In the genomic region with DNA sequence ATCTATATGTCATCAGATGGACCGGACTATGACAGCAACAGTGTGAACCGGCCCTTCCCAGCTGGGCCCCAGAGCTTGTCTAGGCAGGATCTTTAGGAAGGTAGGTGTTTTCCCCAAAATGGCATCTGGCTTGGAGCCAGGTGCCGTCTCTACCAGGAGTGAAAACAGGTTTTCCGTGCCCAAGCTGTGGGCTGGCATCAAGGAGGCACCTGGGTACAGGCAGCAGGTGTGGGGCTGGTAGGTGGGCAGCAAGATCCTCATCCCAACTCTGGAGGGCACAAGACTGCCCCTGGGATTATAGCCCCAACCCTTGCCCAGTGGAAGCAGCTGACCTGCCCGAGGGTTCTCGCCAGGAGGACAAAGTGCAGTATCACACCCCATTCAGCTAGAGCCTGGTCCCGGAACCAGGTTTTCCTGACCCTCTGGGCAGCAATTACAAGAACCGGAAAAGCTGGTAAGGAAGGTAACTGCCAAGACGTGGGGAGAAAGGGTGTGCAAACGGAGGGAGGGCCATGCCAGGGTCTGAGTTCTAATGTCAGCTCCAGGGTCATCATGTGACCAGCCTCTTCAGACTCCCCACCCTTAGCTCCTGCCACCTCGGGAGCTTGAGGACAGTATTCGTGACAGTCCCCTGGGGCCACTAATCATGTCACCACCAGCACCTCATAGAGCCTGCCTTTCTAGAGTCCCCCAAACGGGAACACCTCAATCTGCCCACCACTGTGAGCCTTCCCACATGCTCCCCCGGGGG, we compare ENCODE assay signal across 10 mouse cellular contexts. TPM values are rescaled to one million over a fixed set of nuclear protein-coding genes. Genes with fewer than 3 reads are reported as not detected.
DNase-seq lines count a peak whose midpoint lies in the region; ATAC-seq lines count a peak whose summit lies in the region.
"Had no signal": no experiment of that assay in that cellular context is flagged by ENCODE, and none has a peak within 500 bp of the region (broad histone marks: within the 10 kb centered on the region; RNA-seq: fewer than 3 reads in every experiment).

No protein-coding gene starts in this region.

- no peak overlapping the region for H3K9ac ChIP-seq in midbrain, embryonic 15.5 days
- H3K9ac ChIP-seq in limb, embryonic 15.5 days, result no peak overlapping the region
- H3K9ac ChIP-seq: hindbrain, embryonic 13.5 days; midbrain, embryonic 12.5 days had no signal

- peak overlapping the region; percentile 30; the same call in 1 of the 2 replicates for H3K27ac ChIP-seq in midbrain, embryonic 10.5 days (replicated peaks)
- no peak overlapping the region for H3K27ac ChIP-seq in midbrain, embryonic 15.5 days
- peak overlapping the region; percentile 27; the same call in 1 of the 2 replicates for H3K27ac ChIP-seq in limb, embryonic 15.5 days
- H3K27ac ChIP-seq: hindbrain, embryonic 13.5 days; midbrain, embryonic 12.5 days had no signal

- H3K9me3 ChIP-seq in midbrain, embryonic 10.5 days (replicated peaks), result no peaks in the 10 kb centered on the region
- no peaks in the 10 kb centered on the region for H3K9me3 ChIP-seq in midbrain, embryonic 15.5 days
- H3K9me3 ChIP-seq in limb, embryonic 15.5 days, result no peaks in the 10 kb centered on the region
- H3K9me3 ChIP-seq: hindbrain, embryonic 13.5 days; midbrain, embryonic 12.5 days had no signal

- H3K36me3 ChIP-seq in midbrain, embryonic 10.5 days, result no peaks in the 10 kb centered on the region
- no peaks in the 10 kb centered on the region for H3K36me3 ChIP-seq in midbrain, embryonic 15.5 days (replicated peaks)
- no peaks in the 10 kb centered on the region for H3K36me3 ChIP-seq in limb, embryonic 15.5 days
- H3K36me3 ChIP-seq: hindbrain, embryonic 13.5 days; midbrain, embryonic 12.5 days had no signal

- ATAC-seq in midbrain, embryonic 15.5 days (replicated peaks), result no peak
- ATAC-seq in limb, embryonic 15.5 days (ENCODE audit: insufficient number of reproducible peaks, low FRiP score, low TSS enrichment, low read depth), result no peak

- H3K4me2 ChIP-seq in midbrain, embryonic 15.5 days, result no peak overlapping the region
- no peak overlapping the region for H3K4me2 ChIP-seq in limb, embryonic 15.5 days
- H3K4me2 ChIP-seq: hindbrain, embryonic 13.5 days; midbrain, embryonic 12.5 days had no signal

- H3K4me1 ChIP-seq in midbrain, embryonic 10.5 days, result peaks cover 27% of the 10 kb centered on the region
- peaks cover 37% of the 10 kb centered on the region for H3K4me1 ChIP-seq in midbrain, embryonic 15.5 days
- H3K4me1 ChIP-seq in limb, embryonic 15.5 days, result peaks cover 38% of the 10 kb centered on the region

- no peak for DNase-seq in midbrain, embryonic 10.5 days (ENCODE audit: low spot score)
- peak; percentile 84 for DNase-seq in fat pad, adult 2 months (ENCODE audit: extremely low read depth, low read depth, low spot score)
- DNase-seq in urinary bladder, postnatal 14 days (ENCODE audit: low spot score), result peak; percentile 79
- no peak for DNase-seq in cerebellum, postnatal 25 days
- DNase-seq in layer of hippocampus, adult 9-10 months (ENCODE audit: low spot score), result no peak
- DNase-seq: adrenal gland, postnatal 14 days had no signal

- H3K4me3 ChIP-seq in midbrain, embryonic 10.5 days, result no peak overlapping the region
- no peak overlapping the region for H3K4me3 ChIP-seq in midbrain, embryonic 15.5 days
- H3K4me3 ChIP-seq in limb, embryonic 15.5 days, result no peak overlapping the region
- H3K4me3 ChIP-seq: hindbrain, embryonic 13.5 days; midbrain, embryonic 12.5 days had no signal

- peaks cover 38% of the 10 kb centered on the region for H3K27me3 ChIP-seq in midbrain, embryonic 10.5 days (ENCODE audit: low read depth, poor library complexity, severe bottlenecking)
- 0 out of 2 replicates have a peak, but pooled peaks cover 3% of the 10 kb centered on the region for H3K27me3 ChIP-seq in midbrain, embryonic 15.5 days (replicated peaks)
- no peaks in the 10 kb centered on the region for H3K27me3 ChIP-seq in limb, embryonic 15.5 days

- WGBS in midbrain, embryonic 10.5 days, result 81% methylated on average over 14 of the region's 14 CpGs
- WGBS in midbrain, embryonic 15.5 days, result 84% methylated on average over 14 of the region's 14 CpGs
- WGBS in limb, embryonic 15.5 days, result 65% methylated on average over 14 of the region's 14 CpGs

RNA-seq across cellular contexts. Expression of gene Micall2, which starts 1.9 kb away (rescaled TPM):
- polyA plus RNA-seq in midbrain, embryonic 10.5 days (2016; fragmentation: Nextera tagmentation; extraction: Ambion mirVana), result 5.7 and 7.8 TPM in 2 replicates
- 12.2 and 14.0 TPM in 2 replicates for polyA plus RNA-seq in midbrain, embryonic 15.5 days (2015; fragmentation: Nextera tagmentation; extraction: Ambion mirVana)
- 4.4 and 4.9 TPM in 2 replicates for polyA plus RNA-seq in limb, embryonic 15.5 days (2015; fragmentation: Nextera tagmentation; extraction: Ambion mirVana)

RNA-seq across cellular contexts. Expression of gene Ints1, which starts 37.5 kb away (rescaled TPM):
- polyA plus RNA-seq in midbrain, embryonic 10.5 days (2016; fragmentation: Nextera tagmentation; extraction: Ambion mirVana), result 33.4 and 34.7 TPM in 2 replicates
- 32.8 and 34.3 TPM in 2 replicates for polyA plus RNA-seq in midbrain, embryonic 15.5 days (2015; fragmentation: Nextera tagmentation; extraction: Ambion mirVana)
- polyA plus RNA-seq in limb, embryonic 15.5 days (2015; fragmentation: Nextera tagmentation; extraction: Ambion mirVana), result 21.2 and 21.5 TPM in 2 replicates

RNA-seq across cellular contexts. Expression of gene Mafk, which starts 53.3 kb away (rescaled TPM):
- 9.7 and 9.9 TPM in 2 replicates for polyA plus RNA-seq in midbrain, embryonic 10.5 days (2016; fragmentation: Nextera tagmentation; extraction: Ambion mirVana)
- polyA plus RNA-seq in midbrain, embryonic 15.5 days (2015; fragmentation: Nextera tagmentation; extraction: Ambion mirVana), result 18.2 and 18.8 TPM in 2 replicates
- polyA plus RNA-seq in limb, embryonic 15.5 days (2015; fragmentation: Nextera tagmentation; extraction: Ambion mirVana), result 11.9 and 12.5 TPM in 2 replicates

Comparison
In these comparisons a context has a peak if more than half of its experiments do, and no peak if none do; other contexts are left out.
1. DNase-seq: peak in fat pad, adult 2 months (single experiment) and urinary bladder, postnatal 14 days (single experiment); none in midbrain, embryonic 10.5 days (single experiment), cerebellum, postnatal 25 days (0 of 2) and layer of hippocampus, adult 9-10 months (single experiment).